Mouse (Mus musculus) spleen, postnatal 10 days (tissue): ENCODE data around the gene Tbx21.

Experiments
- DNase-seq, 2 experiments: peaks; one replicate each; pipeline ENCODE4 v3.0.0; 2021 to 2022; ENCODE audit warnings: low spot score in 2 of 2

The Tbx21 gene

GRCm38 (mm10) chr11:97083401-97084140 is 31.6 kb downstream of the Tbx21 start:
- DNase-seq: no peak

GRCm38 (mm10) chr11:97082977-97083376 is 32.2 kb downstream of the Tbx21 start:
- peak in 1 of 2 experiments; percentile 68 for DNase-seq

DNA sequence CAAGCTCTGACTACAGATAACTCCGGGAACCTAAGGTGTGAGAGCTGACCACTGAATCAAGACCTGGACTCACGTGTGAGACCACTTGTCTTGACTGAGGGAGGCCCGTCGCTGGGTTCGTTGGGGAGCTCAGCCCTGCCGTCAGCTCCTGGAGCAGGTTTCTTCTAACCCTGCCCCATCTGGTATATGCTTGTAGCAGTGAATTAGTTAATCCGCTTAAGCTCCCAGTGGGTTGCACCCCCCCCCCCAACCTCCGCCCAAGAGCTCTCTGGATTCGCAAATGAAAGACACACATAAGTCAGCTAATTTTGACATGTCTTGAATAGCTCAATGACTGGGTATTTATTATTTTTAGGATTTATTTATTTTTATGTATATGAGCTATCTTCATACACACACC is 34.8 kb downstream of the Tbx21 start:
- DNase-seq: no peak

DNA sequence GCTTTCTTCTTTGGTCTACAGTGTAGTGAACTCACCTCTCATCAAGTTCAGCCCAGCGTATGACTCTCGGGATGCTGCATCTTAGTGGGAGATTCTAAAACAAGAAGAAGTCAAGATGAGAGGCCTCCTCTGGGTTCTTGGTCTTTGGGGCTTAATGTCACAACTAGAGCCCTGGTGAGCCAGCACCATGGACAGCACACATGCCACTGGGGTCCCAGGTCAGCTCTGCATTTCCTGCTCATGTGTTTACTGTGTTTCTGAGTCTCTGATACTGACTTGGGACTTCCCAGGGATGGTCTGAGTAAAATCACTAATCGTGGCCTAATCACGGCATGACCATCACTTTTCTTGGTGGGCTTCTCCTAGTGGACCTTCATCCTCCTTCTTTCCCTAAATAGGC is 36.4 kb downstream of the Tbx21 start:
- peak in 1 of 2 experiments; percentile 45 for DNase-seq

- no peak for DNase-seq
Observed at GRCm38 (mm10) chr11:97074235-97074634, 40.9 kb downstream of the Tbx21 start.

GRCm38 (mm10) chr11:97072533-97072932 is 42.6 kb downstream of the Tbx21 start:
- no peak for DNase-seq

DNA sequence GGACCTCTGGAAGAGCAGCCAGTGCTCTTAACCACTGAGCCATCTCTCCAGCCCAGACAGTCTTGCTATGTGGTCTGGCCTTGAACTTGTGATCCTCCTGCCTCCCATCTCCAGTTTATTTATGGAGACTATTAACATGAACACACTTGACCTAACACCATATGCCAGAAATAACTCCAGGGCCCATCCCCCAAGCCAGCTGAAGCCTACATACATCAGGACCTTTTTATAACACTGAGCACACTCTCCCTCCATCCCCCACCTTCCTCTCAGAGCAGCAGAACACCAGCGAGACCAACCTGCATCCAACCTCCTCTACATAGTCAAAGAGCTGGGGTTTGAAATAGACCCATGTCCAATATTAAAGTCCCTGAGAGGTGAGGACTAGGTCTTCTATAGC is 44.0 kb downstream of the Tbx21 start:
- no peak for DNase-seq

DNA sequence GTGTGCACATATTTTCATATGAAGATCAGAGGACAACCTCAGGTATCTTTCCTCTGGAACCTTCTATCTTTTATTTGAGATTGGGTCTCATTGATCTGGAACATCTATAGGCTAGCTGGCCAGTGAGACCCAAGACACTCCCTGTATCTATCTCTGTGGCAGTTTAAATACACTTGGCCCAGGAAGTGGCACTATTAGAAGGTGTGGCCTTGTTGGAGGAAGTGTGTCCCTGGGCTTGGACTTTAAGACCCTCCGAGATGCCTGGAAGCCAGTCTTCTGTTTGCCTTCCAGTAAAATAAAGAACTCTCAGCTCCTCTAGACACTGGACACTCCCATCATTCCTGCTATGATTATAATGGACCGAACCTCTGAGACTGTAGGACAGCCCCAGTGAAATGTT is 45.4 kb downstream of the Tbx21 start:
- DNase-seq: no peak

- DNase-seq: no peak
Observed at GRCm38 (mm10) chr11:97069333-97069732, 45.8 kb downstream of the Tbx21 start.

DNA sequence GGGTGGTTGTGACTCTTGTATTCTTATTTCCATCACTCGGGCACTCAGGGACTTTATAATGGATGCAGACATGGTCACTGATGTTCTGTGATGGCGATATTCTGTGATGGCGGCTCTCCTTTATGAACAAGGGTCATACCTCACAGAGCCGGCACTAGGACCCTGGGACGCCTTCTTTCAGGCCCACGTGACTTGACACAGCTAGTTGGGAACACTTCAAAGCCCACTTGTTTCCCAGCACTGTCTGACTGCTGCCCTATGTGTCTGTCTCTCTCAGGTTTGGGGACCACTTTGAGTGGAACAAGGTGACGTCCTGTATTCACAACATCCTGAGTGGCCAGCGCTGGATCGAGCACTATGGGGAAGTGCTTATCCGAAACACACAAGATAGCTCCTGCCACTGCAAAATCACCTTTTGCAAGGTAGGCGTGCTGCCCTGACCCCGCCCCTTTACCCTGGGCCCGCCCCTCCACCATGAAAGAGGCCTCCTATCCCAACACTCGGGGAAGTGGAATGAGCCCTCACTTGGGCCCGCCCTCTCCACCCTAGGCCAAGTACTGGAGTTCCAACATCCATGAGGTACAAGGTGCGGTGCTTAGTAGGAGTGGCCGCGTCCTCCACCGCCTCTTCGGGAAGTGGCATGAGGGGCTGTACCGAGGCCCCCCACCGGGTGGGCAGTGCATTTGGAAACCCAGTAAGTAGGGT is 48.3 kb downstream of the Tbx21 start:
- DNase-seq: no peak

- DNase-seq: no peak
Observed at GRCm38 (mm10) chr11:97065538-97066295, 49.4 kb downstream of the Tbx21 start.

- DNase-seq: no peak
Observed at GRCm38 (mm10) chr11:97063921-97064295, 51.2 kb downstream of the Tbx21 start.

DNA sequence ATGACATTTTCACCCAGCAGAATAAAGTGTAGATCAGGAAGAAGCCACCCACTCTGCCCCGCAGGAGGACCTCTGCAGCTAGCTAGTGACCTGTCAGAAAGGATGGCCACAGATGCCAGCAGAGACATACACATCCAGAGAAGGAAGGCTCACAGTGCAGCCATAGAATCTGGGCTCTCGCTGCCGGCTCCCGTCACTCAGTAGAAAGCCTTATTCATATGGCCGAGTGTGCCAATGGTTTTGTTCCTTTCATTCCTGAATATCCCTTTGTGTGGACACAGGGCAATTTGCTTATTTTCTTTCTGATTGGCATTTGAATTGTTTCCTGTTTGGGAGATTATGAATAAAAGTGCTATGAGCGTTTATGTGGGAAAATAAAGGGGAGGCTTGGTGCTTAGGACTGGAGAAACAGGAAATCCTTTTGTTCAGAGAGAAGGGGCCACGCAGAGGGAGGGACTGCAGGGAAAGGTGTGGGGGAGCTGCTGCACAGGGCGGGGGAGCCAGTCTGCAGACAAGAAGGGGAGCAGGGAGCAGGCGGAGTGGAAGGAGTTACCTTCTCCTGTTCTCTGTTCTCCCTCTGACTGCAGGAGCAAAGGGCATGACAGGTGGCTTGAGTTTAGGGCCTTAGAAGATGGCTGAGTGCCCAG is 51.7 kb downstream of the Tbx21 start:
- no peak for DNase-seq

- DNase-seq: peak; percentile 27 to 64
Observed at GRCm38 (mm10) chr11:97052219-97052646, 62.9 kb downstream of the Tbx21 start.

GRCm38 (mm10) chr11:97050944-97051586 is 64.1 kb downstream of the Tbx21 start:
- no peak for DNase-seq

DNA sequence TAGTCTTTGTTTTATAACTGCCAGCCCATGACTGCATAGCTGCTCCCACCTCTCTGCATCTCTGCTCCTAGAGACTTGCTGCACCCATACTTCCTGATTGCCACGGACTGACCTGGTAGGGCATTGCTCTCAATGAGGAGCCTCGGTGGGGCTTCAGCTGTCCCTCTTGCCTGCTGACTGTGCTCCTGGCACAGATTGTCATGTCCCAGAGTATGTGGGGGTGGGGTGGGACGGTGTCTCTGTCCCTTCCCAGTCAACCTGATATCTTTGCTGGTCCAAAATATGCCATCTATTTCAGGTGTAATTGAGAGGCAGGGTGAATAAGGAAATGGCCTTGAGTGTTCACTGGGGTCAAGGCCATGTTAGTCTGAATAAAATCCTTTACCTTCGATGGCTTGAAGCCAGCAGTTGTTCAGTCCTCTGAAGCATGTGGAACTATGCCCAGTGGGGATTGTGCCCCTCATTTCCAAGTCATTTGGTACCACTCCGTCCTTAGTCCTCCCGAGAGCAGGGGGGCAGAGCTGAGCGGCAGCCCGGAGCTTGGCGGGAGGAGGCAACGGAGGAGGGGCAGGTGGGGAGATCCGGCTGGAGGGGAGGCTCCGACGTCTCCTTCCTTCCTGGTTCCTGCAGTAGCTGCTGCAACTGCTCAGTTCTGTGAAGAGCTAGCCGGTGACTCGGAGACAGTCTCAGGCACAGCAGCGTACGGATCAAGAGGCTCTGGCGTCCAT is 64.8 kb downstream of the Tbx21 start, which contains the start of gene Osbpl7:
Gene Osbpl7, plus strand, starts transcription at position 413 of the 728 bp plus-strand sequence.
- peak; percentile 42 to 69 for DNase-seq

GRCm38 (mm10) chr11:97049492-97050085 is 65.5 kb downstream of the Tbx21 start:
- DNase-seq: no peak

DNA sequence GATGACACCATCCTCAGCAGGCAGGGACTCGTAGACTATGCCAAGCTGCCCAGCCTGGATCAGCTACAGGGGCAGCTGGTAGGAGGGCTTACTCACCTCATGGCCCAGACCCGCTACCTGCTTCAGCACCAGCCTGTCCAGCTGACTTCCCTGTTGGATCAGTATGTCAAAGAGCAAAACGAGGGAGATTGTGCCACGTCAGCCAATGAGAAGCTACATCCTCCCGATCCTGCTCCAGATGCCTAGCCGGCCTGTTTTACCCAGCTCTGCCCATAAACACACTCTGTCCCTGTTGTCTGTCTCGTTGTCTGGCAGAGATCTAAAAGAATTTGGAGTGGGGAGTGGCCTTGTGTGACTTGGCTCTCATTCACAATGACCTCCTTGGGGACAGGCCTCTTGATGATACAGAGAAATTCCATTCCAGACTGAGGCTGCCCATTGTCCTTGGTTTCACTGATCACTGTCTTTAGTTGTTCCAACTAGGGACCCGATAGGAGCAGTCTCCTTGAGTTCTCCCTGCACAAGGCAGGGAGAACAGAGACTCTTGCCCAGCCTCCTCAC is 67.0 kb downstream of the Tbx21 start:
- no peak for DNase-seq
